Mouse (Mus musculus): ENCODE measurements at regions not wholly inside any gene's neighbourhood (a gene's known extent, or its start where the extent isn't known, plus 50 kb on each side); places are given as distances from the start of the nearest gene placed in this dataset.

- ATAC-seq, result no peak
These were observed 55.9 kb downstream of the Tmem121 start for GRCm38 (mm10) chr12:113241373-113242193.

- no peak for ATAC-seq
These were observed 56.4 kb downstream of the Tmem121 start for GRCm38 (mm10) chr12:113242194-113242510.

GRCm38 (mm10) chr12:113244685-113245084 is 59.0 kb downstream of the Tmem121 start:
- ATAC-seq, result no peak

- ATAC-seq, result peak; percentile 72
These were observed 68.0 kb downstream of the Tmem121 start for GRCm38 (mm10) chr12:113253446-113254424.

- no peak for ATAC-seq
These were observed 69.6 kb downstream of the Tmem121 start for GRCm38 (mm10) chr12:113255331-113255730.

- no peak for ATAC-seq
These were observed 70.9 kb downstream of the Tmem121 start for GRCm38 (mm10) chr12:113256628-113257027.

GRCm38 (mm10) chr12:113257243-113257642 is 71.5 kb downstream of the Tmem121 start:
- peak; percentile 53 for ATAC-seq

- ATAC-seq, result no peak
These were observed 73.7 kb downstream of the Tmem121 start for GRCm38 (mm10) chr12:113259476-113259875.

GRCm38 (mm10) chr12:113260304-113260703 is 74.6 kb downstream of the Tmem121 start:
- no peak for ATAC-seq

- ATAC-seq, result no peak
These were observed 90.2 kb downstream of the Tmem121 start for GRCm38 (mm10) chr12:113275934-113276333.

GRCm38 (mm10) chr12:113276355-113276942 is 90.7 kb downstream of the Tmem121 start:
- no peak for ATAC-seq

- no peak for ATAC-seq
These were observed 92.0 kb downstream of the Tmem121 start for GRCm38 (mm10) chr12:113277741-113278140.

GRCm38 (mm10) chr12:113292029-113292809 is 106.5 kb downstream of the Tmem121 start:
- no peak for ATAC-seq

GRCm38 (mm10) chr12:113295924-113296323 is 110.2 kb downstream of the Tmem121 start:
- ATAC-seq, result no peak

- no peak for ATAC-seq
These were observed 120.2 kb downstream of the Tmem121 start for GRCm38 (mm10) chr12:113305973-113306372.

GRCm38 (mm10) chr12:113313319-113313718 is 127.6 kb downstream of the Tmem121 start:
- ATAC-seq, result no peak

GRCm38 (mm10) chr12:113314624-113315023 is 128.9 kb downstream of the Tmem121 start:
- no peak for ATAC-seq

GRCm38 (mm10) chr12:113321086-113321485 is 135.4 kb downstream of the Tmem121 start:
- ATAC-seq, result no peak

- no peak for ATAC-seq
These were observed 136.4 kb downstream of the Tmem121 start for GRCm38 (mm10) chr12:113322173-113322572.

GRCm38 (mm10) chr12:113327851-113328250 is 142.1 kb downstream of the Tmem121 start:
- ATAC-seq, result no peak

GRCm38 (mm10) chr12:113330266-113330665 is 144.5 kb downstream of the Tmem121 start:
- ATAC-seq, result no peak

- no peak for ATAC-seq
These were observed 146.5 kb downstream of the Tmem121 start for GRCm38 (mm10) chr12:113332226-113332625.

All from CD4-positive, CD25-positive, alpha-beta regulatory T cell, adult 4 months (primary cell).